Mouse (Mus musculus) heart, embryonic 14.5 days (tissue): ENCODE data around the gene Ift122. TPM values are rescaled to one million over a fixed set of nuclear protein-coding genes. Genes with fewer than 3 reads are reported as not detected.

Experiments
- ATAC-seq: fragments of 200-750 bp; cut with Nextera tagmentation; 2 replicates; pipeline ENCODE4 v1.8.0; 2017; ENCODE audit warnings: low read depth, moderate TSS enrichment; ENCODE audit not compliant: insufficient number of reproducible peaks, insufficient read depth, low FRiP score
- H3K27ac ChIP-seq, 2 experiments: fragments of 200-500 bp in 1 of 2; fragments of 300-500 bp in 1 of 2; sonication (generic) in 1 of 2; replicated peaks in 1 of 2; 2 replicates each; pipeline ENCODE4 v1.5.1; 2012 to 2014; ENCODE audit warnings: low read depth in 2 of 2, low read length in 2 of 2, control low read depth in 1 of 2, mild to moderate bottlenecking in 1 of 2, mixed read lengths in 1 of 2; ENCODE audit not compliant: control insufficient read depth in 1 of 2, insufficient read depth in 1 of 2
- H3K27me3 ChIP-seq: fragments of 300-500 bp; sonication (generic); 2 replicates; pipeline ENCODE4 v1.6.1; 2014; ENCODE audit warnings: mild to moderate bottlenecking, low read length, control low read depth; ENCODE audit not compliant: control insufficient read depth, insufficient read depth
- H3K36me3 ChIP-seq: fragments of 300-500 bp; sonication (generic); 2 replicates; pipeline ENCODE4 v1.6.1; 2014; ENCODE audit warnings: mild to moderate bottlenecking, control low read depth, low read length, mixed read lengths; ENCODE audit not compliant: control insufficient read depth, insufficient read depth
- H3K4me1 ChIP-seq, 2 experiments: fragments of 200-500 bp in 1 of 2; fragments of 300-500 bp in 1 of 2; sonication (generic) in 1 of 2; 2 replicates each; pipeline ENCODE4 v1.6.1; 2012 to 2014; ENCODE audit warnings: low read length in 2 of 2, control low read depth in 1 of 2, mixed read lengths in 1 of 2; ENCODE audit not compliant: control insufficient read depth in 2 of 2, insufficient read depth in 2 of 2
- H3K4me2 ChIP-seq: fragments of 300-500 bp; sonication (generic); 2 replicates; pipeline ENCODE4 v1.6.1; 2014; ENCODE audit warnings: mild to moderate bottlenecking, low read length
- H3K4me3 ChIP-seq, 2 experiments: fragments of 200-500 bp in 1 of 2; fragments of 300-500 bp in 1 of 2; sonication (generic) in 1 of 2; 2 replicates each; pipeline ENCODE4 v1.5.1; 2012 to 2014; ENCODE audit warnings: low read length in 2 of 2, mild to moderate bottlenecking in 2 of 2, control low read depth in 1 of 2, low read depth in 1 of 2, moderate library complexity in 1 of 2; ENCODE audit not compliant: control insufficient read depth in 1 of 2, insufficient read depth in 1 of 2
- H3K9ac ChIP-seq: fragments of 300-500 bp; sonication (generic); 2 replicates; pipeline ENCODE4 v1.6.1; 2014; ENCODE audit warnings: mild to moderate bottlenecking, low read length
- H3K9me3 ChIP-seq: fragments of 300-500 bp; sonication (generic); 2 replicates; pipeline ENCODE4 v1.6.1; 2016; ENCODE audit warnings: low read length, control low read depth; ENCODE audit not compliant: control insufficient read depth
- WGBS: fragments of 180-500 bp; shearing (Covaris S2); extraction: QIAGEN DNeasy Blood & Tissue Kit; methylation state at CpG from one replicate; pipeline ENCODE4 v1.1.7; 2014; 5-methylcytosine and 5-hydroxymethylcytosine counted together
- polyA plus RNA-seq: library from polyadenylated mRNA; unstranded; fragments of >200 nt; fragmentation: Nextera tagmentation; extraction: Ambion mirVana; gene quantifications from 2 replicates; pipeline ENCODE4 v1.2.1, GENCODE M21; 2014

Gene Ift122
- polyA plus RNA-seq, 1 experiment from 2014 or later = 22.6 TPM

DNA sequence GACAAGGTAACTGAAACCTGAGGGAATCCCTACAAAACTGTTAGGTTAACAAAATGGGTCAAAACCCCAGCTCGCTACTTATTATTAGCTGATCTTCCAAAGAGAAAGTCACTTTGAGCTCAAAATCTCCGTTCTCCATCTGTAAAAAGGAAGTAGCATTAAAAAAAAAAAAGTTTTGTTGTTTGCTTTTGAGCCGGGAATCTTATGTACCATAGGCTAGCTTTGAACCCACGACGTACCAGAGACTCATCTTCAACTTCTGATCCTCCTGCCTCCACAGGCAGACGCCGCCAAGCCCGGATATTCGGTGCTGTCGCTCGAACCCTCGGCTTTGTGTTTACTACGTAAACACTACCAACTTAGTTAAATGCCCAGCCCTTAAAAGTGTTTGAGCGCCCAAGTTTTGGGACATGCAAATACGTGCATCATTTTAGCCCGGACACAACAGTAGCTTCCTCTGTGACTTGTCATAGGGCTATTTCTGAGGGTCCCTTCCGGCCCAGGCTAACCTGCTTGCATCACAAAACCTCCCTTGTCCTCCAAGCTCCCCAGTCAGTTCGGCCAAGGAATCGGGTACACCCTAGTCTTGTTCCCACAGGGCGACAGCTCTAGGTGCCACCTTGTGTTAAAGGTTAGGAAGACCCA is 702 bp upstream of the Ift122 start:
- peak overlapping the region; percentile 80 to 88 for H3K27ac ChIP-seq
- no peaks in the 10 kb centered on the region for H3K27me3 ChIP-seq
- peak overlapping the region; percentile 50 to 70 for H3K4me3 ChIP-seq
- no peak for ATAC-seq
- H3K9me3 ChIP-seq = no peaks in the 10 kb centered on the region
- peaks cover 21% of the 10 kb centered on the region for H3K36me3 ChIP-seq
- peaks cover 8 to 31% of the 10 kb centered on the region in 2 experiments for H3K4me1 ChIP-seq
- peak overlapping the region; percentile 73 for H3K9ac ChIP-seq
- H3K4me2 ChIP-seq = peak overlapping the region; percentile 76
- WGBS = 5% methylated on average over 20 of the region's 20 CpGs

DNA sequence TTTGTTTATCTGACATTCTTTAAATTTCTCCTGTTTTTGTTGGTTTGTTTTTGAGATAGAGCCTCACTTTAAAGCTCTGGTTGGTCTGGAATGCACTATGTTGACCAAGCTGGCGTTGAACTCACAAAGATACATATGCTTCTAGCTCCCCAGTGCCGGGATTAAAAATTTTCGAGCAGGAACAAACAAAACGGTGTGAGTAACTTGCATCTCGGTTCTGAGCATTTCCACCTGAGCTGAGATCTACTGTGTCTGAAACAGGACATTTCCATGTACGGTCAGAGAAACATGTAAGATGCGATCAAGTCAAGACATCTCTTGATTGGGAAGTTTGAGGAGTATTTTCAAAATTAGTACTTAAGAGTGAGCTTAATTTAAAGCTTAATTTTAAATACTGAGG is 715 bp downstream of the Ift122 start:
- H3K27ac ChIP-seq = peak overlapping the region; percentile 76 to 84
- peak overlapping the region; percentile 53 to 73; a peak in 3 of 4 replicates for H3K4me3 ChIP-seq
- 46% methylated on average over 7 of the region's 7 CpGs for WGBS
- no peak for ATAC-seq
- H3K9me3 ChIP-seq = no peaks in the 10 kb centered on the region
- H3K4me2 ChIP-seq = peak overlapping the region; percentile 67
- H3K27me3 ChIP-seq = no peaks in the 10 kb centered on the region
- peak overlapping the region; percentile 70 for H3K9ac ChIP-seq
- H3K36me3 ChIP-seq = peaks cover 12% of the 10 kb centered on the region
- H3K4me1 ChIP-seq = peaks cover 10 to 33% of the 10 kb centered on the region in 2 experiments

DNA sequence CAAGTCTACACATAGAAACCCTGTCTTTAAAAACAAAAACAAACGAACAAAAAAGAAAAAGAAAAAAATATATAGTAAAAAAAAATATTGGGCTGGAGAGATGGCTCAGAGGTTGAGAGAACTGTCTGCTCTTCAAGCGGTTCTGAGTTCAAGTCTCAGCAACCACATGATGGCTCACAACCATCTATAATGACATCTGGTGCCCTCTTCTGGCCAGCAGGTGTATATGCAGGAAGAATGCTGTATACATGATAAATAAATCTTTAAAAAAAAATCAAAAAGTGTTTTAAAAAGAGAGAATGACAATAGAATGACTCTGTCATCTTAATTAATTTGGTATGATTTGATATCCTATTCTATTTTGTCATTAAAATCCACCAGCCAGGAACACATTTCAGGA is 1.2 kb downstream of the Ift122 start:
- no peaks in the 10 kb centered on the region for H3K27me3 ChIP-seq
- H3K9me3 ChIP-seq = no peaks in the 10 kb centered on the region
- H3K9ac ChIP-seq = no peak overlapping the region
- H3K4me3 ChIP-seq = no peak overlapping the region
- H3K4me1 ChIP-seq = peaks cover 10 to 37% of the 10 kb centered on the region in 2 experiments
- peaks cover 8% of the 10 kb centered on the region for H3K36me3 ChIP-seq
- ATAC-seq = no peak
- no peak overlapping the region for H3K4me2 ChIP-seq
- H3K27ac ChIP-seq = no peak overlapping the region
- WGBS = 75% methylated on average over 2 of the region's 2 CpGs

DNA sequence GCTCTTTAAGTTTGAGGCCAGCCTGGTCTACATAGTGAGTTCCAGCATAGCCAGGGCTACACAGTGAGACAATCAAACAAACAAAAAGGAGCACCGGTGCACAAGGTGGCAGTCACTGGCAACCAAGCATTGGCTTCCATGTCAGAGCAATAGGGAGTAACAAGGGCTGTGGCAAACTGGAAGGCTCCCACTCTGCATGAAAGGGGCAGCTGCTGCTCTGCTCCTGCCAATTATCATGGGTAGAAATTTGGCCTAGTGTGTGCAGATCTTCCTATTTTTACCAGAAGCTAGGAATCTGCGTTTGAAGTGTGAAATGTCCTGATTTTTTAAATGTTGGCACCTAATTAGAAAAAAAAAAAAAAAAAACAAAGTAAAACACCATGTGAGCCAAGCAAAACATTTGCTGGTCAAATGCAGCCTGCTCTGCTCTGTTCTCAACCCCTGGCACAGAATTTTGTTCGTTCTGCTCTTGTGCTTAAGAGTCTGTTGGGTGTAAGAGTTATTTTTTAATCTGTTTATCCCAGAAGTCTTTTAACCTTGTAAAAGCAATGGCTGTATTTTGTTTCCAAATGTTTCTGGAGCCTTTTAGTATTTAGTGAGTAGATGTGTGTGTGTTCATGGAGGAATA is 2.6 kb downstream of the Ift122 start:
- ATAC-seq = no peak
- peaks cover 10 to 46% of the 10 kb centered on the region in 2 experiments for H3K4me1 ChIP-seq
- H3K9ac ChIP-seq = no peak overlapping the region
- H3K4me3 ChIP-seq = no peak overlapping the region
- WGBS = 71% methylated on average over 3 of the region's 3 CpGs
- H3K4me2 ChIP-seq = no peak overlapping the region
- H3K27ac ChIP-seq = peak overlapping the region in 1 of 2 experiments; percentile 53; a peak in 3 of 4 replicates
- H3K36me3 ChIP-seq = no peaks in the 10 kb centered on the region
- no peaks in the 10 kb centered on the region for H3K9me3 ChIP-seq
- no peaks in the 10 kb centered on the region for H3K27me3 ChIP-seq

DNA sequence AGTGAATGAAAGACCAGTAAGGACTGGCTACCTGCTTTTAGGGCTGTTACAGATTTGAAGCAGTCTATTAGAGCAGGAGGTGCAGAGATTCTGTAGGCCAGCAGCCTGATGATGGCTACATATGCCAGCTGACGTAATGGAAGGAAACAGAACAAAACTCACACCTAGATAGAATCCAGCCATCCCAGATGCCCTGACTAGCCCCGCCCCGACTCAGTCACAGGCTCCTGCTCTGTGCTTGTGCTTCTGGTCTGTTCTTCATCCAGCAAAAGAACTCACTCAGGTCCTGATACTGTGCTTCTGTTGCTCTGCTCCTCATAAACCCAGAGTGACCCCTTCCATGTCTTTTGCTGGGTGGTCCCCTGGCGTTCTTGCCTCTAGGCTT is 3.1 kb downstream of the Ift122 start:
- 47% methylated on average over 4 of the region's 4 CpGs for WGBS
- Histone ChIP-seq H3K4me2 (no peak overlapping the region), H3K4me3 (no peak overlapping the region), H3K9ac (no peak overlapping the region), H3K9me3 (no peaks in the 10 kb centered on the region), H3K36me3 (no peaks in the 10 kb centered on the region), H3K27me3 (no peaks in the 10 kb centered on the region), H3K4me1 (peaks cover 10 to 46% of the 10 kb centered on the region in 2 experiments), H3K27ac (peak overlapping the region; percentile 25 to 53)
- no peak for ATAC-seq

DNA sequence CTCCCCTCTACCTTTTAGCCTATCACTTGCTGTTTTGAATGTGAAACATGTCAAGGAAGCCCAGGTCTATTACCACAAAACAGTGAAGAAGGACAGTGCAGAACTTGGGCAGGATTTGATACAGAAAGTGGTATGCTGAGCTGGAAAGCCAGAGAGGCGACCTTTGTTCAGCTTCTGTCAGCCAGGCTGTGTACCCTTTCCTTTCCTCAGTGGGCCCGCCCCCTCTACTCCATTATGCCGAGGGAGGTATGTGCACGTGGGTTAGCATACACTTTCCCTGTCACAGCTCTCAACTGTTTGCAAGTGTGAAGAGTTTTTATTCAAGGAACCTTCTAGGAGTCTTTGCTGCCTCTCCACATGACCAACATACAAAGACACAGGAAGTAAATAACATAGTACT is 6.0 kb downstream of the Ift122 start:
- ATAC-seq = no peak
- Histone ChIP-seq H3K4me3 (no peak overlapping the region), H3K9ac (no peak overlapping the region), H3K27me3 (no peaks in the 10 kb centered on the region), H3K27ac (no peak overlapping the region), H3K36me3 (0 out of 2 replicates have a peak, but pooled peaks cover 2% of the 10 kb centered on the region), H3K4me1 (peaks cover 13 to 47% of the 10 kb centered on the region in 2 experiments), H3K4me2 (no peak overlapping the region), H3K9me3 (no peaks in the 10 kb centered on the region)
- WGBS = 58% methylated on average over 4 of the region's 4 CpGs

DNA sequence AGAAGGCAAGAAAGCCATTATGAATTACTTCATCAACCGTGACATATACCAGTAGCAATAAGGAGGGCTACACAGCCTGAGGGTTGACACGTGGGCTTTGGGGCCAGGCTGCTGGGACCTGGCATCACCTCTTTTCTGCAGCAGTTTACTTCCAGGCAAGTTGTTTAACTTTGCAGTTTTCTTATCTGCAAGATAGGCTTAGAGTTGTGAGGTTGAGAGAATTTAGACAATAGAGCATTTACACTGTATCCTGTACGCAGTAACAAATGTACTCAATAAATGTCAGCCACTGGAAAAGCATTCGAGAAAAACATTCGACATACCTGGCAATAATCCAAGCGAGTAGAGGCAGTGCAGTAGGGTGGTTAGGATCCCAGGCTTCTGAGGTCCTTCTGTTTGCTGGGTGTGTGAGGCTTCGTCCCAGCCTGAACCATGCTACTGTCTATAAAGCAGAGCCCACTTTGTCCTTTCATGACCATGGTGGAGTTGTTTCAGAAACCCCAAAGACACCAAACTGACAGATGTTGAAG is 6.8 kb downstream of the Ift122 start:
- 48% methylated on average over 7 of the region's 7 CpGs for WGBS

More for the DNA sequence above, 6.8 kb downstream of the Ift122 start:
- Histone ChIP-seq H3K4me3 (no peak overlapping the region), H3K9ac (no peak overlapping the region), H3K27ac (peak overlapping the region in 1 of 2 experiments; percentile 28; a peak in 1 of 4 replicates), H3K4me1 (peaks cover 13 to 47% of the 10 kb centered on the region in 2 experiments), H3K9me3 (no peaks in the 10 kb centered on the region), H3K4me2 (no peak overlapping the region), H3K36me3 (0 out of 2 replicates have a peak, but pooled peaks cover 3% of the 10 kb centered on the region), H3K27me3 (no peaks in the 10 kb centered on the region)
- ATAC-seq = no peak
